Mouse (Mus musculus): ENCODE results near the gene Rpia.
"Not testable (repeated sequence)": the region's sequence is repeated elsewhere in the genome, so short reads cannot be mapped to it uniquely, and the experiment has no call there.

The Rpia gene

DNA sequence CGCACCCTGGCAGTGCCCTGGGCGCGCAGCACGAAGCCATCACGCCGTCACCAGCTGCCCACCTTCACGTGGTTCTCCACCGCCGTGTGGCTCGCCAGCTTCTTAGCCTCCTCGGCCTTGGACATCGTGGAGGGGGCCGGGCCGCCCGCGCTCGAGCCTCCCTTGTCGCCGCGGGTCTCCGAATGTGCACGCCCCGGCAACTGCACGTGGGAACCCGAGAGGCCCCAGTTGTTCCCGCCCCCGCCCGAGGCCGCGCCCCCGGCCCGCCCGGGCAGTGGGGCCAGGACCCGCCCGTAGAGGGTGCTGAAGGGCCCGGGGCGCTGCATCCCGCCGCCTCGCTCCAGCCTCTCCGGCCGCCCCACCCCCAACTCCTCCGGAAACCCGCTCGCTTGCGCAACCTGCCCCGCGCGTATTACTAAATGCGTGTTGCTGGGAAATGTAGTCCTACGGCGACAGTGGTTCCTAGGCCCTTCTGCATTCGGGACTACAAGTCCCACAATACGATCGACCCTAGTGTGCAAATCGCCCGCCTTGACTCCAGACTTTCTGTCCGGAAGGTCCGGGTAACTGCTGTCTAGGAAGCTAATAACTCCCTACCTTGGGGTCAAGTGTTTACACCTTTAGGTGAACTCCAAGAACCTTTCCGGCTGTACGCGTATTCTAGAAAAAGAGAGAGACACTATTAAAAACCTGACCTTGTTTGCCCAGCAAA is at the start of gene Rpia:
TSS of gene Rpia (minus strand) at position 409 of the 712 bp plus-strand sequence.
- peak; percentile 100 for DNase-seq (ENCODE audit: low read depth)

DNA sequence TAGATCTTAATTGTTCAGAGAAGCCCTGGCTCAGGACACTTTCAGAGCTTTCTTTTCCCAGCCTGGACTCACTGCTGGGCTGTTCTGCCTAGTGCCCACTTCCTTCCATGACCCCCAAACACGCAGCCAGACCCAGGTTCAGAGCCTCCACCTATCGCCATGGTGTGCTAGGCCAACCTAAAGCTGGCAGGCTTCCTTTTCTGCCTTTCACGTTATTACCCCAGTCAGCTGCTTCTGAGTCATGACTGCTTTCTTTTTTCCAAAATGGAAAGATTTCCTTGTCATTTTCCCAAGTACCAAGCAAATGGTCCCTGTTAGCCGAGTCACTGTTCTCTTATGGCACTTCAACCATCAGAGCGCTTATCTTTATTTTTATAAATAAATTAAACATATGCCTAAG is 48.2 kb upstream of the Rpia start:
- DNase-seq (ENCODE audit: low read depth) = peak; percentile 80

DNA sequence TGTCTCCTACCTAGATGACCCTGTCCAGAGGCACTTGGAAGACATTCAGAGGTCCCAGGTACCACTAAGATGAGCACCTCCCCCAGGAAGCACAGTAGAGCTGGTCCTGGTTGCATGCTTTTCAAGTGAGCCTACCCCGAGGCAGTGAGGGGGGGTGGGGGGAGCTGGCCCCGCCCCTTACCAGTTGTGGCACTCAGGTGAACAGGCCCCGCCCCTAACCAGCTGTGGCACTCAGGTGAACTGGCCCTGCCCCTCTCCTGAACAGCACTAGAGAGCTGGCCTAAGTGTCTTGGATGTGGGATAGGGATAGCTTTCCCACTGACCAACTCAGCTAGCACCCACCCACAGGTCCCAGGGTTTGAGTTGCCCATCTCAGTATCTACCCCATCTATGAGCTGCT is 46.5 kb upstream of the Rpia start:
- DNase-seq (ENCODE audit: low read depth) = no peak

DNA sequence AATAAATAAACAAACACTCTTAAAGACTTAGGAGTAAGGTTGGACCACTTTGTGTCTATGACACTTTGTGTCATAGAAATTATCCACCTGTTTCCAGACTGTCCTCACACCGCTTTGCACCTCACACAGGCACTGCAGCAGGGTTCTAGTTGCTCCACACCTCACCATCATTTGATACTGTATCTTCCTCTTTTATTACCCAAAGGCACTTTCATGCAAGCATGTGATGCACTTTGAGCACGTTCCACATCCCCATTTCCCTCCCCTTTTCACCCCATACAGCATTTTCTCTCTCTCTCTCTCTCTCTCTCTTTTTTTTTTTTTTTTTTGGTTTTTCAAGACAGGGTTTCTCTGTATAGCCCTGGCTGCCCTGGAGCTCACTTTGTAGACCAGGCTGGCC is 45.3 kb upstream of the Rpia start:
- DNase-seq (ENCODE audit: low read depth) = no peak

DNA sequence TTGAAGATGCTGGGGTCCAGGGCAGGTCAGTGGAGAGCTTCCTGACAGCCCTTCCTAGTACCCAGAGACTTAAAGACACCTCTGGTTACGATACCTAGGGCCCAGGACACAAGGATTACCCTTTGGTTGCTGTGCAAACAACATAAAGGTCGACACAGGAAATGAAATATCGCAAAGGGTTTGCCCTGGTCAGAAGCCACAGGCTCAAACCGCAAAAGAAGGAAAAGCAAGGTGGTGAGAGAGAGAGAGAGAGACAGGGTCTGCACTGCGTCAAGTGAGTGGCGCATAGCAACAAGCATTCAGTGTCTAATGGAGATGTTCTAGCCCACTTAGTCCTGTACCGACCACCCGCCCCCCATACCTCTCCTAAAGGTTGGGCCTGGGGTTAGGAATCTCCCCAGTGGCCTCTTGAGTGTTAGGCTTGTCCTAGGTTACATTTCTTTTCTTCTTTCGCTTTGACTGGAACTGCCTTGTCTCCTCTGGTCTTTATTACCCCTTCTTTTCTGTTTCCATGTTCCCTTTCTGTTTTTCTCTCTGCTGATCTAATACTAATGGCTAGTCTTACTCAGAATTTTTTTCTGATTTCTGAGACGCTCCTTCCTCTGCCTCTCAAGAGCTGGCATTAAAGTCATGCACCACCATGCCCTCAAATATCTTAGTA is 39.3 kb upstream of the Rpia start:
- DNase-seq (ENCODE audit: low read depth) = no peak

DNA sequence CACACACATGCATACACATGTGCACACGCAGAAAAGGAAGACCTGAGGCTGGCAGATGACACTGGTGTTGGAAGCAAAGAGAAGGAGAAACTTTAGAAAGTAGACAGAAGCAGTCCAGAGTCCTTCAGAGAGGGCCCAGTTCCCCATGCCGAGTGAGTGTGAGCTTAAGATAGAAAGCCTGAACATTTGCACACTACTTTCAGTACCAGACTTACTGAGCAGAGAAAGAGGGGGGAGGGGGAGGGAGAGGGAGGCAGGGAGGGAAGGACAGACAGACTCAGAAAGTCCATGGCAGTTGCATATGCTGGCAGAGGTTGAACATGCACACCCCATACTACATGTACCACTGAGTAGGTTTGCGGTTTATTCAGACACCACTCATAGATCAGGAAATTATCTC is 38.5 kb upstream of the Rpia start:
- no peak for DNase-seq (ENCODE audit: low read depth)

DNA sequence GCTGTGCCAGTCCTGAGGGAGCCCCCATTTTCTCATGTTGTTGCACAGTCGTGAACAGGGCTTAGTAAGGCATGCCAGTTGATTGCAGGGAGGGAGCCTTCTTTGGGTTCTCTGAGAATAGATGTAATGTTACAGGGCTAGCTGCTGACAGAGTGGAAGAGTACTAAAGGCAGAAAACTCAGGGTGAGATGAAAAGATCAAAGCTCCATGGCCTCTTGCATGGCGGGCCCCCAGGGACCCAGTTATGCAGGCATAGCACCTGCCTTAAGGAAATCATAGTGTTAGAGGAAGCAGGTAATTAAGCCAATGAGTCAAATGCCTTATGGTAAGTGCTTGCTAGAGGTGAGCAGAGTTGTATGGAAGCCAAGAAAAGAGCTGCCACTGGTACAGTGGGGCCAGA is 37.4 kb upstream of the Rpia start:
- DNase-seq (ENCODE audit: low read depth) = no peak

DNA sequence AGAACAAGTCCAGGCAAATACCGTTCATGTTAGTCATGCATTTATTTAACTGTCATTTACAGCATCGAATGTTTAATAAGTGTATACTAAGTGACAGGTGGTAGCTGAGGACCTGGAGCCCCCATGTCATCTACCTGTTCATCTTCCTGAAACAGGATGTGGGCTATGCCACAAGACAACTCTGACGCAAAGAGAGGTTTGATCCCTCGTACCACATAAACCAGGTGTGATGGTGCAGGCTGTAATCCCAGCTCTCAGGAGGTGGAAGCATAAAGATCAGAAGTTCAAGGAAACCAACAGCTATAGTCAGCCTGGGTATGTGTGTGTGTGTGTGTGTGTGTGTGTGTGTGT is 32.9 kb upstream of the Rpia start:
- DNase-seq (ENCODE audit: low read depth) = no peak

DNA sequence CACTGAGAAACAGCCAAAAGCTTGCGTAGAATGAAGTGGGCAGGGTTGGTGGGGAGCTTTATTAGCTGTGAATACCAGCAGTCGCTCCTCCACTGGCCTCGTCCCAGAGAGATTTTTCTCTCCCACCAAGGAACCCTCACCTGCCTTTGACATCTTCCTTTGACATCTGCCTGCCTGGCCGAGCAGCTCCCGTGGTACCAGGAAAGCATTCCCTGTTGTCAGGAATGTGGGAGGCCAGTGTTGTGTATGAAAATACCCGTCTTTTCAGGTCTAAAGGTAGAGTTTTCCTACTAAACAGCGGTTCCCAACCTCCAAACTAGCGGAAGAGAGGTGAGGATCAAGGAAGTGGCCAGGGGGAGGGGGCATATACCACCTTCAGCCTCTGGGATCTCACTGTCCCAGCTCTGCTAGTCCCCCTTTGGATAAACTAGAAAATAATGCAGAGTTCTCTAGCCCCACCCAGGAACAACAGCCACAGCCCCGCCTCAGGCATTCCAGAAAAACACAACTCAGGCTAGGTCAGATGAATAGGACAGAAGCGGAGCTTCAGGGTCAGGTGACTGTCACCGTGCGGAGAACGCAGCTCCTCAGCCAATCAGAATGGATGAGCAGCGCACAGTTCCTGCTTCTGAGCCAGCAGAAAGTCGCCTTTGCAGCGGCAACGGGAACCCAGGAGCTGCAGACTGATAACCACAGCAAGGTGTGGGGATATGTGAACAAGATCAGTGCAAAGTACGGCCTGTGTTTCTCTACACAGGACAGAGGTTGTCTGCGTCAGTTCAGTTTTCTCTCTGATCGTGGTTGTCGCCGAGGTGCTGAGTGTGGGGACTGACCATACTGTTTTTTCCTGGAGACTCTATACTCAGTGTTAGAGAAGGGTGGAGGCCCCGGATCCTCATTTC is 32.3 kb upstream of the Rpia start:
- no peak for DNase-seq (ENCODE audit: low read depth)

DNA sequence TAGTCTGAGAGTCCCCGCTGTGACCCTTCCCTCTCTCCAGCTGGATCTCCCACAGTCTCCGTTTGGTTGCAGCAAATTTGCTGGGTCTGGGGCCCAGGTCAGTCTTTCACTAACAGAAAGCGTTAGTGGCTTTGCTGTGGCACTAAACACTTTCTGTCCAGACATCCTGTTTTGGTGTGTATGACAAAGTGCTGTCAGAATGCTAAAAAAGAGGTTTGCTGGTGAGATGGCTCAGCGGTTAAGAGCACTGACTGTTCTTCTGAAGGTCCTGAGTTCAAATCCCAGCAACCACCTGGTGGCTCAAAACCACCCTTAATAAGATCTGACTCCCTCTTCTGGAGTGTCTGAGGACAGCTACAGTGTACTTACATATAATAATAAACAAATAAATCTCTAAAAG is 31.2 kb upstream of the Rpia start:
- DNase-seq (ENCODE audit: low read depth) = not testable (repeated sequence)

DNA sequence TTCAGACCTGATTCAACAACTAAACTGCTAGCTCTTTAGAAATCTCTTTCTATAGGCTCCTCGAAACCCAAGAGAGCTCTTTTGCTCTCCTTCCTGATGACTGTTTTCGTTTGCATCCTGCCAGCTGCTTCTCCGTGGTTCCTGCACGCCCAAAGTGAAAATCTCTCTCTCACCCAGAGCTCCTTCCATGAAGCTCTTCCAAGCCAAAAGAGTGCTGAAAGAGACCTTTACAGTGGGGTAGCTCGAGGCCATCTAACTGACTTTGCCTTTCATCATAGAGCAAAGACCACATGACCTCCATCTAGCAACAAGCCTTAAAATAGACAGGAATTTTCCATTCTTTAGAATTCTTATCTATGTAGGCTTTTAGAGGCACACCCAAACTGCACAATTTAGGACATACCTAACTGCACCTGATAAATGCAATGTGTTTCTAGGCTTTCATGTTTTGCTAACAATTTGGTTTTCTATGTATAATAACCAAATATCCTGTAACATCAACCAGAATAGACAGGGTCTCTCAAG is 30.4 kb upstream of the Rpia start:
- peak; percentile 48 for DNase-seq (ENCODE audit: low read depth)

DNA sequence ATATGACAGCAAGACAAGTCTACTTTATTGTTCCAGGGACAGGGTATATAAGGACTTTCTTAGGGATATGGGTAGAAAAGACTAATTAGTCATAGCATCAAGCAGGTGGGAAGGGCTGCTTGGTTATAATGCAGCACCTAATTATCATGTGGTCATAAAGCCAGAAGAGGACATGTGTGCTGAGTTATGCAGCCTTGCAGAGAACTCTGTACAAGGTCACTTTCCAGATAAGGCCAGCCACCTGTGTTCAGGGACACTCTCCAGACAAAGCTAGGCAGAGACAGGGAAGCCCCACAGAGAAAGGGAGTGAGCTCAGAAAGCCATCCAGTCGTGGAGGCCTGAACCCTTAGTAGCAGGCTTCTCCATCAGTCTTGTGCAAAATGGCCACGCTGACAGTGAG is 29.5 kb upstream of the Rpia start:
- no peak for DNase-seq (ENCODE audit: low read depth)

DNA sequence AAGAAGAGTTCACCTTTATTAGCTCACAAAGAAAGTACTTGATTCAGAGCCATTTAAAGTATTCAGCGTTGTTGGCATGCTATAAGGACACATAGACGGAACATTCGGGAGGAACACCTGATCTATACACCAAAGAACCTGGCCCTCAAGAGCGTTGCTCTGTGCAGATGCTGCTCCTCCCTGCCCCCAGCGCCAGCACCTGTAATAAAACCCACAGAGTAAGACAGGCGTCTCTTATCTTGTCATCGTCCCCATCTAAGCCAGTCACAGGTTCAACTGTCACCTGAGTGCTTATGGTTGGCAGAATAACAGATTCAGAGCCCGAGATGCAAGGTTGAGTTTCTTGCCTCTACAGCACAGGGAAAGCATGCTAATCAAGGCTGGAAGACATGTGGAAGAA is 23.4 kb upstream of the Rpia start:
- DNase-seq (ENCODE audit: low read depth) = no peak

DNA sequence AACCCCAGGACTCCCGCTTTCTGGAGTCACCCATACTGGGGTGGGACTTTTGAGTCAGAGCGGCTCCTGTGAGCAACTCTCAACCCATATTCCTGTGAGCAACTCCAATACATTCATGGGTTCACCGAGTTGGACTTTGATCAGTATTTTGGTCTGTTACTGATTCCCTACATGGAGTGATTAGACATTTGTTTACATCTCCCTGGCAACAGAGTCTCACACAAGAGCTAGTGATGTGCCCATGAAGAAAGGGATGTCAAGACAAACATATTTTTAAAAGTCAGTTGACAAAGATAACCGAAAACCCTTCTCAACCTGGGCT is 22.6 kb upstream of the Rpia start:
- no peak for DNase-seq (ENCODE audit: low read depth)

DNA sequence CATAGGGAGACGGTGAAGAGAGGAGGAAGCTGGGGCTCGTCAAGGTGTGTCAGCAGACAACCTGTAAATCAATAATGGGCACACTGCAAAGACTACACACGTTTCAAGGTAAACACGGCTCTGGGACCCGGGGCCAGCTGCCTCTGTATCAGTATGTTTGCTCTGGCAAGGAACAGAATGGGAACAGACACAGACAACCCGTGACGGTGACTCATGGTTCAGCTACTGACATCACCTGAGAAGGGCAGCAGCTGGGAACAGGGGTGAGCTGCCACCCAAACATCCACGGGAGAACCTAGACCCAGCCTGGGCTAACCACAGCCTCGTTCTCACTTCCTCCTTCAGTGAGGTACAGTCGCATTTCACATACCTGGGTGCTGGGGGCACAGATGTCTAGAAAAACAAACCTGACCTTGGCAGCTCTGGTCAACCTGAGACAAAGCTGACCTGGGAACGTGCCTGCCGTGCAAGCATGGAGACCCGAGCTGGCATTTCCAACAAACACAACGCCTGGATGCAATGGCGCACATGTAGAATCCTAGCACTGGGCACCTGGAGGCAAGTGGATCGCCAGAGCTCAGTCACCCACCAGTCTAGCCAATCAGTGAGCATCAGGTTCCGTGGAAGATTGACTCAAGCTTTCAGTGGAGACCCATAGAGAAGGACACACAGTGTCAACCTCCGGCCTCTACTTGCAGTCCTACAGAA is 22.0 kb upstream of the Rpia start:
- no peak for DNase-seq (ENCODE audit: low read depth)

DNA sequence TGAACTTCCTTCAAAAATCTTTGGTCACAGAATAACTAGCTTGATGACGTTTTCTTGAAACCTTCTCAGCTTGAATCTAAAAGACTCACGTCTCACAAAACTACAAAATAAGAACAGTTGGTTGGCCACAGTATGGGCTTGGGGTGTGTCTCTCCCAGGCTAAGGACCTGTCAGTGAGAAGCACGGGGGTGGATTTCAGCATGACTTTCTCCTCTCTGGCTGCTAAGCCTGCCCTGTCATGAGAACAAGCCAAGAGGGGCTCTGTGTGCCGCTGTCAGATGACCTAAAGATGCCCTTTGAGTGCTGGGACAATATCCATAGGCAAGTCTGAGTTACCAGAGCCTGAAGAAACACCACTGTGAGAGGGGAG is 20.5 kb upstream of the Rpia start:
- DNase-seq (ENCODE audit: low read depth) = peak; percentile 76

DNA sequence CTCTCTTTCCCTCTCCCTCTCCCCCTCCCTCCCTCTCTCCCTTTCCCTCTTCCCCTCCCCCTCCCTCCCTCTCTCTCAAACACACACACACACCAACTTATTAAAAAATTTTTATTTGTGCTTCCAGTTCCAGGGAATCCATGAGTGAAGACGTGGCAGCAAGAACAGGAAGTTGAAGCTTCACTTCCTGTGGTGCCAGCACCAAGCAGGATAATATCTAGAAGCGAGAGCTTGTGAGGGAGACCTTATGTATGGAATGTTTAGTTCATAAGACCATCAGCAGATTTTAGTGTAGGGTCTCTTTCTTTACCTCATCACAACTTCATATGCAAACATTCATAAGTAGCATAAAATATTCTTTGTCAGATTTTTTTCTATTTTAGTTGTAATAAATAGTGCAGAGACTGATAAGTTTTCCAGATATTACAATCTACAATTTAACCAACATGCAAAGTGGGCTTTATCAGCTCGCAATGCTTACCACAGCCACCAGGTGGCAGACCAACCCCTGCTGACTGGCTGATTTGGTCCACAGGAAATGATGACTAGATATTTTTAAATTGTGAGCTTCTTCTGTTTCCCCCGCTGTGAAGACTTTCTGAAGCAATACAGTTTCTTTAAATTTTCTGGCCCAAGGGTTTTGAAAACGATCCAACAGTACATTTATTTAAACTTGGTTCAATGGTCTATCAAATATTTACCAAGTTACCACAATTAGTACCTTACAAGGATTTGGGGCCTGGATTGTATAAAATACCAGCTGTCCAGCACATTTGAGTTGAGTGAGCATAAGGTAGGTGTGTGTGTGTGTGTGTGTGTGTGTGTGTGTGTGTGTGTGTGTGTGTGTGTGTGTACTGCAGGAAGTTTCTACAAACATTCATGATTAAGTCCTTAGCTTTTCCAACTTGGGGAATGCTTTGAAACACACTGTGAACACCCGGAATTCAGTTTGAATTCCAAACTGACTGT is 19.8 kb upstream of the Rpia start:
- DNase-seq (ENCODE audit: low read depth) = peak; percentile 95

DNA sequence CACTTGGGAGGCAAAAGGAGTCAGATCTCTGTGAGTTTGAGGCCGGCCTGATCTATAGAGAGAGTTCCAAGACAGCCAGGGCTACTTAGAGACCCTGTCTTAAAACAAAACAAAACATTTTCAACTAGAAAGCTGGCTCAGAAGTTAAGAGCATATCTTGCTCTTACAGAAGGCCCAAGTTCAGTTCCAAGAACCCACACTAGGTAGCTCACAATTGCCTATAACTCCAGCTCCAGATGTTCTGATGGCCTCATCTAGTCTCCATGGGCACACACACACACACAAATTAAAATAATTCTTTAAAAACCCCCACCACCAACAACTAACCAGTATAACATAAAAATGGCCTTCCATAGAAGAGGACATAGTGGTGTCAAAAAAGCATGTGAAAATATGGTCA is 18.5 kb upstream of the Rpia start:
- no peak for DNase-seq (ENCODE audit: low read depth)

DNA sequence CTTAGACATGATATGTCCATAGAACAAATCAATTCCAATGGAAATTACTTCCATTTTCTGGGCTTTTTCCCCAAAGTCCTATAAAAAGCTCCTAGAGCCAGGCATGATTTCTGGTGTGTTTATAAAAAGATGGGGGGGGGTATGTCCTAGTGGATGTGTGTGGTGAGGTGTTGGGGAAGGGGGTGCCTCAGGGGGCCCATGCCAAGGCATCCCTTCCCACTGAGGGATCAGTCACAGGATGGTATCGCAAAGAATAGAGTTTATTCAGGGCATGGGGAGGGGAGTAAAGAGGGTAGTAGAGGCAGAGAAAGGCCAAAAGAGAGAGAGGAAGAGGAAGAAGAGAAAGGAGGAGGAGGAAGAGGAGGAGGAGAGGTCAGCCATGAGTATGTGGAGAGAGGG is 14.5 kb upstream of the Rpia start:
- DNase-seq (ENCODE audit: low read depth) = no peak

DNA sequence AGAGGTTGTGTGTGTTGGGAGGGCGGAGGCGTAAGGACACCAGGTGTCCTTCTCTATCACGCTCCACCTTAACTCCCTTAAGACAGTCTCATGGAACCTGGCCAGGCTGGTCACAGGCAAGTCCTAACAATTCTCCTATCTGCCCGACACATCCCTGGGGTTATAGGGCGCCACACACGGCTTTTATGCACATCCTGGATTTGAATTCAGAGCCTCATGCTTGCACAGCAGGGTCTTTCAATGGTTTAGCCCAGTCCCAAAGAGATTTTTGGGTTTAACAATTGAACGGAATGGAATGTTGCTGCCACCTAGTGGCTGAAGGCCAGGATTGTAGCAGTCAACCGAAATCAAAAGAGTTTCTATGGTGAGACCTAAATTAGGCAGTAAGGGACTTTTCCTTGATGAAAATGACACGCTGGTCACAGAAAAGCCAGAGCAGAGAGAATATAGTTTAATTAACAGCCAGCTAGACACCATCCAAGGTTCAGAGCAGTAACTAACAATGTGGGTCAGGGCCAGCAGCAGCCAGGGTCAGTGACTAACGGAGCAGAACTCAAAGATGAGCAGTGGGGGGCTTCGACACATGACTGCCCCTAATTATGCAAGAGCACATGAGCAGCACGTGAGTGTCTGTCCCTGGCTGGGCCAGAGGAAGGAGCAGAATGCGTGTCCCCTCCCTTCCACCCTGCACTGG is 13.9 kb upstream of the Rpia start:
- DNase-seq (ENCODE audit: low read depth) = peak; percentile 89

DNA sequence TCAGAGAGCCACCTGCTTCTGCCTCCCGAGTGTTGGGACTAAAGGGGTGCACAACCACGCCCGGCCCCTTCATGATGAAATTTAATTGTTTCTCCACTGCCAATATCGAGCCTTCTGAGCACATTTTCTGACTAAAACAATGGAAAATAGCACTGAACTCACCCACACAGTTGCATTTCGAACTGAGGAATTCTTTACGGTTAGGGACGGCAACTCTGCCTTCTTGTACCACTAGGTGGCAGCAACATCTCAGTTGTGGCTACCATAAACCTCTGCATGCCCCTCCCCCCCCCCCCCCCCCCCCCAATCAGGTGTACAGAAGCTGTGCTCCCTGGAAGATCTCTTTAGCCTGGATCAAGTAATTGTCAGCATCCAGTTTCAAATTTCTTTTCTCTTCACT is 13.2 kb upstream of the Rpia start:
- peak; percentile 88 for DNase-seq (ENCODE audit: low read depth)

Data from NIH3T3 (cell line).